Mouse (Mus musculus) CH12.LX (cell line): ENCODE results near the gene Gdf9. TPM values are rescaled to one million over a fixed set of nuclear protein-coding genes. Genes with fewer than 3 reads are reported as not detected.
A peak's percentile ranks its signal among the peaks of the same experiment; 100 is the strongest.

Source experiments
- DNase-seq: peaks from one replicate; pipeline ENCODE4 v3.0.0-alpha.2; 2013; ENCODE audit errors: extremely low read depth
- H3K27ac ChIP-seq: 2 replicates; pipeline ENCODE4 v1.5.1; 2012; ENCODE audit warnings: low read depth, mild to moderate bottlenecking, control low read depth, moderate library complexity; ENCODE audit not compliant: insufficient read depth
- H3K27me3 ChIP-seq: replicated peaks from 2 replicates; pipeline ENCODE3; 2012; ENCODE audit warnings: inconsistent platforms
- H3K36me3 ChIP-seq, 2 experiments: replicated peaks in 1 of 2; 2 replicates each; pipeline versions ENCODE3 to v1.6.1; 2012; ENCODE audit warnings: inconsistent platforms in 1 of 2, low read length in 1 of 2, mild to moderate bottlenecking in 1 of 2, mixed read lengths in 1 of 2, moderate library complexity in 1 of 2; ENCODE audit not compliant: control insufficient read depth in 1 of 2, insufficient read depth in 1 of 2
- H3K4me1 ChIP-seq, 2 experiments: 2 replicates each; pipeline ENCODE4 v1.6.1; 2012; ENCODE audit warnings: inconsistent platforms in 1 of 2, moderate library complexity in 1 of 2; ENCODE audit not compliant: insufficient read depth in 2 of 2, control insufficient read depth in 1 of 2
- H3K4me2 ChIP-seq: 2 replicates; pipeline ENCODE4 v1.6.1; 2012; ENCODE audit warnings: low read depth, mild to moderate bottlenecking, control low read depth; ENCODE audit not compliant: poor library complexity, insufficient read depth, severe bottlenecking
- H3K4me3 ChIP-seq, 3 experiments: fragments of 150-350 bp in 1 of 3; sonication (generic) in 1 of 3; replicated peaks in 1 of 3; 2 replicates each; pipeline versions ENCODE3 to v1.5.1; 2011 to 2012; ENCODE audit warnings: low read depth in 2 of 3, low read length in 2 of 3, mild to moderate bottlenecking in 2 of 3, moderate library complexity in 2 of 3, control low read depth in 1 of 3, improper control_type of control experiment in 1 of 3, inconsistent platforms in 1 of 3, mixed read lengths in 1 of 3; ENCODE audit not compliant: poor library complexity in 1 of 3
- H3K79me2 ChIP-seq: replicated peaks from 2 replicates; pipeline ENCODE4 v1.6.1; 2012; ENCODE audit warnings: mild to moderate bottlenecking, moderate library complexity; ENCODE audit not compliant: control insufficient read depth, poor library complexity, insufficient read depth, severe bottlenecking; ENCODE audit errors: extremely low read depth
- H3K9ac ChIP-seq: 2 replicates; pipeline ENCODE4 v1.6.1; 2012; ENCODE audit warnings: low read depth, mild to moderate bottlenecking, control low read depth, moderate library complexity; ENCODE audit not compliant: insufficient read depth
- H3K9me3 ChIP-seq: replicated peaks from 2 replicates; pipeline ENCODE3; 2012; ENCODE audit warnings: low read length, inconsistent platforms, mixed read lengths
- BHLHE40 ChIP-seq: IDR thresholded peaks from 2 replicates; pipeline ENCODE4 v1.6.1; 2011; ENCODE audit warnings: mild to moderate bottlenecking, low read depth, low read length, improper control_type of control experiment
- CHD1 ChIP-seq: IDR thresholded peaks from 2 replicates; pipeline ENCODE4 v1.6.1; 2012; ENCODE audit warnings: low read depth, low read length, improper control_type of control experiment, inconsistent platforms
- CHD2 ChIP-seq: IDR thresholded peaks from 2 replicates; pipeline ENCODE4 v1.6.1; 2011; ENCODE audit warnings: low read length, improper control_type of control experiment
- ELF1 ChIP-seq: IDR thresholded peaks from 2 replicates; pipeline ENCODE4 v1.6.1; 2014; ENCODE audit warnings: low read depth, mild to moderate bottlenecking, inconsistent platforms, low read length, improper control_type of control experiment
- EP300 ChIP-seq: IDR thresholded peaks from 2 replicates; pipeline ENCODE4 v1.6.1; 2011; ENCODE audit warnings: low read length, improper control_type of control experiment
- JUN ChIP-seq: IDR thresholded peaks from 2 replicates; pipeline ENCODE4 v1.6.1; 2011; ENCODE audit warnings: low read depth, mild to moderate bottlenecking, low read length, improper control_type of control experiment, moderate library complexity; ENCODE audit not compliant: insufficient read depth
- MAFK ChIP-seq: IDR thresholded peaks from 2 replicates; pipeline ENCODE4 v1.6.1; 2011; ENCODE audit warnings: low read length, improper control_type of control experiment; ENCODE audit not compliant: insufficient replicate concordance
- MAZ ChIP-seq: IDR thresholded peaks from 2 replicates; pipeline ENCODE4 v1.6.1; 2012; ENCODE audit warnings: low read depth, mild to moderate bottlenecking, inconsistent platforms, low read length, improper control_type of control experiment, moderate library complexity
- MYC ChIP-seq: IDR thresholded peaks from 2 replicates; pipeline ENCODE4 v1.6.1; 2011; ENCODE audit warnings: low read depth, mild to moderate bottlenecking, improper control_type of control experiment, low read length
- PAX5 ChIP-seq: IDR thresholded peaks from 2 replicates; pipeline ENCODE4 v1.6.1; 2012; ENCODE audit warnings: low read length, inconsistent platforms, mixed read lengths
- RAD21 ChIP-seq: IDR thresholded peaks from 2 replicates; pipeline ENCODE4 v1.6.1; 2011; ENCODE audit warnings: low read depth, mild to moderate bottlenecking, low read length, improper control_type of control experiment, moderate library complexity
- RCOR1 ChIP-seq: conservative IDR thresholded peaks from 2 replicates; pipeline ENCODE4 v1.6.1; 2012; ENCODE audit warnings: low read depth, mild to moderate bottlenecking, inconsistent platforms, low read length, improper control_type of control experiment
- SIN3A ChIP-seq: IDR thresholded peaks from 2 replicates; pipeline ENCODE4 v1.6.1; 2012; ENCODE audit warnings: low read length, improper control_type of control experiment, inconsistent platforms
- UBTF ChIP-seq: IDR thresholded peaks from 2 replicates; pipeline ENCODE4 v1.6.1; 2012; ENCODE audit warnings: low read depth, mild to moderate bottlenecking, inconsistent platforms, low read length, improper control_type of control experiment, moderate library complexity
- USF2 ChIP-seq: conservative IDR thresholded peaks from 2 replicates; pipeline ENCODE4 v1.6.1; 2011; ENCODE audit warnings: low read depth, low read length, improper control_type of control experiment
- ZKSCAN1 ChIP-seq: IDR thresholded peaks from 2 replicates; pipeline ENCODE4 v1.6.1; 2012; ENCODE audit warnings: low read depth, inconsistent platforms, low read length, improper control_type of control experiment, borderline replicate concordance
- ZNF384 ChIP-seq: IDR thresholded peaks from 2 replicates; pipeline ENCODE4 v1.6.1; 2012; ENCODE audit warnings: low read depth, low read length, improper control_type of control experiment, inconsistent platforms
- dilution Hi-C: fragments of 300-500 bp; cut with MboI; formaldehyde crosslinking; loops from 2 replicates; pipeline ENCODE4 v1.14.3; 2020; ENCODE audit warnings: low sequenced_read_pairs; ENCODE audit not compliant: extremely low pct_unique_long_range_greater_than_20kb, extremely low pct_ligation_motif_present
- in situ Hi-C: fragments of 300-500 bp; cut with MboI; formaldehyde crosslinking; loops from 3 replicates; pipeline ENCODE4 v1.14.3; 2019; ENCODE audit warnings: low sequenced_read_pairs, low pct_ligation_motif_present, low pct_unique_long_range_greater_than_20kb, mixed read lengths
- polyA plus RNA-seq: library from polyadenylated mRNA; unstranded; fragments of >175 nt; gene quantifications from 2 replicates; pipeline ENCODE4 v1.2.1, GENCODE M21; 2012; ENCODE audit warnings: low read depth; ENCODE audit not compliant: insufficient read length
- total RNA-seq, 2 experiments: library from RNA; depleted of rRNA; stranded (reverse); fragments of 300-350 nt in 1 of 2; fragments of >200 nt in 1 of 2; gene quantifications; 2 replicates each; pipeline ENCODE4 v1.2.3; 2012 to 2014

The Gdf9 gene
- total and polyA plus RNA-seq, 3 experiments = 0.13 to 0.16 TPM; not detected in 1

- in situ Hi-C loops = no loop called here
- H3K4me2 ChIP-seq = no peak overlapping the region
Measured at GRCm38 (mm10) chr11:53428716-53429057, 2.1 kb upstream of the Gdf9 start.

GRCm38 (mm10) chr11:53429182-53429581 is 1.6 kb upstream of the Gdf9 start:
- Histone ChIP-seq H3K4me3 (peak overlapping the region; percentile 91 to 100 (median 98)), H3K9me3 (no peaks in the 10 kb centered on the region), H3K4me1 (peaks cover 8 to 21% of the 10 kb centered on the region in 2 experiments), H3K27ac (peak overlapping the region; percentile 58), H3K79me2 (peaks cover 18% of the 10 kb centered on the region), H3K9ac (peak overlapping the region; percentile 99), H3K36me3 (peaks cover 12 to 39% of the 10 kb centered on the region in 2 experiments), H3K4me2 (peak overlapping the region; percentile 85), H3K27me3 (peaks cover 3% of the 10 kb centered on the region)
- in situ Hi-C loops = no loop called here
- dilution Hi-C loops = no loop called here
- TF ChIP-seq PAX5 (no peak), RAD21 (no peak), ZKSCAN1 (no peak), USF2 (no peak), EP300 (no peak), ZNF384 (peak; percentile 75), CHD1 (no peak)
- peak; percentile 52 for DNase-seq

More at GRCm38 (mm10) chr11:53428716-53429057, 2.1 kb upstream of the Gdf9 start:
- no peak overlapping the region for H3K27ac ChIP-seq
- TF ChIP-seq PAX5 = no peak
- TF ChIP-seq MAZ = no peak
- no peak for TF ChIP-seq JUN
- TF ChIP-seq ELF1 = no peak
- TF ChIP-seq, all 38 proteins: peak for 0
- H3K9ac ChIP-seq = no peak overlapping the region
- H3K4me3 ChIP-seq = no peak overlapping the region
- peaks cover 8 to 21% of the 10 kb centered on the region in 2 experiments for H3K4me1 ChIP-seq
- peaks cover 3% of the 10 kb centered on the region for H3K27me3 ChIP-seq
- dilution Hi-C loops = no loop called here
- H3K36me3 ChIP-seq = peaks cover 12 to 43% of the 10 kb centered on the region in 2 experiments
- no peaks in the 10 kb centered on the region for H3K9me3 ChIP-seq
- DNase-seq = no peak
- peaks cover 18% of the 10 kb centered on the region for H3K79me2 ChIP-seq

GRCm38 (mm10) chr11:53430300-53430669 is 538 bp upstream of the Gdf9 start:
- Histone ChIP-seq H3K4me3 (peak overlapping the region; percentile 91 to 100 (median 98)), H3K4me2 (peak overlapping the region; percentile 85), H3K27me3 (peaks cover 3% of the 10 kb centered on the region), H3K79me2 (peaks cover 18% of the 10 kb centered on the region), H3K36me3 (peaks cover 12 to 35% of the 10 kb centered on the region in 2 experiments), H3K9ac (peak overlapping the region; percentile 99), H3K27ac (peak overlapping the region; percentile 92), H3K4me1 (peaks cover 8 to 21% of the 10 kb centered on the region in 2 experiments), H3K9me3 (no peaks in the 10 kb centered on the region)
- in situ Hi-C loops (no loop called here), dilution Hi-C loops (no loop called here)
- no peak for TF ChIP-seq CHD2
- no peak; the same call in 1 of the 2 replicates for TF ChIP-seq MYC
- TF ChIP-seq RCOR1 = no peak
- TF ChIP-seq SIN3A = no peak
- TF ChIP-seq MAFK = no peak
- no peak for TF ChIP-seq BHLHE40
- TF ChIP-seq UBTF = 0 out of 2 replicates have a peak, but pooled peaks have one; percentile 5
- peak; percentile 56 for DNase-seq
